ENCODE assay signal across 8 mouse cellular contexts in genomic region chr7:83654938-83655630, GRCm38 (mm10). TPM values are rescaled to one million over a fixed set of nuclear protein-coding genes. Genes with fewer than 3 reads are reported as not detected.
A peak's percentile ranks its signal among the peaks of the same experiment; 100 is the strongest.
DNase-seq lines count a peak whose midpoint lies in the region; ATAC-seq and TF ChIP-seq lines count a peak whose summit lies in the region.

No protein-coding gene starts in this region.

- no peaks in the 10 kb centered on the region for H3K4me1 ChIP-seq in midbrain, embryonic 11.5 days (ENCODE audit: control insufficient read depth, insufficient read depth, low read length)
- H3K4me1 ChIP-seq in midbrain, embryonic 15.5 days = no peaks in the 10 kb centered on the region

- TF ChIP-seq CTCF in left cerebral cortex, adult 2 months (IDR thresholded peaks at IDR 0.05) = no peak

- H3K27me3 ChIP-seq in midbrain, embryonic 11.5 days (ENCODE audit: control insufficient read depth, insufficient read depth, low read length) = no peaks in the 10 kb centered on the region
- no peaks in the 10 kb centered on the region for H3K27me3 ChIP-seq in midbrain, embryonic 15.5 days (replicated peaks)

- H3K27ac ChIP-seq in midbrain, embryonic 11.5 days (ENCODE audit: low read depth, low read length) = no peak overlapping the region
- no peak overlapping the region for H3K27ac ChIP-seq in midbrain, embryonic 15.5 days
- no peak overlapping the region for H3K27ac ChIP-seq in left cerebral cortex, adult 2 months

- intact Hi-C loops in left cerebral cortex, adult 2 months (cut with DNase I) = no loop called here

- H3K4me2 ChIP-seq in midbrain, embryonic 11.5 days = no peak overlapping the region
- no peak overlapping the region for H3K4me2 ChIP-seq in midbrain, embryonic 15.5 days

- H3K9me3 ChIP-seq in midbrain, embryonic 11.5 days (ENCODE audit: control insufficient read depth, low read length) = no peaks in the 10 kb centered on the region
- H3K9me3 ChIP-seq in midbrain, embryonic 15.5 days = no peaks in the 10 kb centered on the region

- no peak for ATAC-seq in midbrain, embryonic 11.5 days (ENCODE audit: low FRiP score)
- ATAC-seq in midbrain, embryonic 15.5 days (replicated peaks) = no peak

- no peak overlapping the region for H3K9ac ChIP-seq in midbrain, embryonic 11.5 days (ENCODE audit: low read length)
- H3K9ac ChIP-seq in midbrain, embryonic 15.5 days = no peak overlapping the region

- H3K4me3 ChIP-seq in midbrain, embryonic 11.5 days (ENCODE audit: low read depth, low read length) = no peak overlapping the region
- H3K4me3 ChIP-seq in midbrain, embryonic 15.5 days = no peak overlapping the region
- no peak overlapping the region for H3K4me3 ChIP-seq in left cerebral cortex, adult 2 months

- no peaks in the 10 kb centered on the region for H3K36me3 ChIP-seq in midbrain, embryonic 11.5 days (ENCODE audit: control insufficient read depth, insufficient read depth, low read length)
- no peaks in the 10 kb centered on the region for H3K36me3 ChIP-seq in midbrain, embryonic 15.5 days (replicated peaks)

- peak; percentile 26 for DNase-seq in midbrain, embryonic 11.5 days (ENCODE audit: low spot score, missing footprints)
- peak; percentile 55 for DNase-seq in kidney, adult 9 months
- peak; percentile 48 for DNase-seq in lung, postnatal 14 days
- peak; percentile 90 for DNase-seq in thymus, postnatal 0 days (ENCODE audit: low spot score)
- no peak for DNase-seq in left cerebral cortex, adult 2 months (ENCODE audit: extremely low spot score in 1 of 2, low spot score in 2 of 2)
- no peak for DNase-seq in left cerebral cortex, adult 8-10 months (ENCODE audit: low spot score in 2 of 2)
- DNase-seq in cerebellum, postnatal 36 days = no peak

- 71% methylated on average over 5 of the region's 5 CpGs for WGBS in midbrain, embryonic 11.5 days
- 75% methylated on average over 5 of the region's 5 CpGs for WGBS in midbrain, embryonic 15.5 days

RNA-seq across cellular contexts. Expression of gene Stard5, which starts 23.3 kb away (rescaled TPM):
- polyA plus RNA-seq in midbrain, embryonic 11.5 days (2014; fragmentation: Nextera tagmentation; extraction: Ambion mirVana) = 12.4 and 13.2 TPM in 2 replicates
- polyA plus RNA-seq in midbrain, embryonic 15.5 days (2015; fragmentation: Nextera tagmentation; extraction: Ambion mirVana) = 5.9 TPM in 2 replicates
- polyA plus RNA-seq in thymus, postnatal 0 days (2015; fragmentation: Nextera tagmentation; extraction: Ambion mirVana) = 47.3 and 47.4 TPM in 2 replicates
- total RNA-seq in left cerebral cortex, adult 2 months (2021) = 1 to 10 TPM; 6.8 to 7.4 TPM
- total RNA-seq in left cerebral cortex, adult 8-10 months (2022) = 10 to 100 TPM in 3 of 4 experiments, 1 to 10 TPM in 1; 9.2 to 12.9 (median 10.7) TPM

Comparison
In these comparisons a context has a peak if more than half of its experiments do, and no peak if none do; other contexts are left out.
1. DNase-seq: peak in midbrain, embryonic 11.5 days (single experiment), kidney, adult 9 months (single experiment), lung, postnatal 14 days (single experiment) and thymus, postnatal 0 days (single experiment); none in left cerebral cortex, adult 2 months (0 of 2), left cerebral cortex, adult 8-10 months (0 of 2) and cerebellum, postnatal 36 days (0 of 2).